Mouse (Mus musculus): ENCODE measurements at regions not wholly inside any gene's neighbourhood (a gene's known extent, or its start where the extent isn't known, plus 50 kb on each side); places are given as distances from the start of the nearest gene placed in this dataset.

DNA sequence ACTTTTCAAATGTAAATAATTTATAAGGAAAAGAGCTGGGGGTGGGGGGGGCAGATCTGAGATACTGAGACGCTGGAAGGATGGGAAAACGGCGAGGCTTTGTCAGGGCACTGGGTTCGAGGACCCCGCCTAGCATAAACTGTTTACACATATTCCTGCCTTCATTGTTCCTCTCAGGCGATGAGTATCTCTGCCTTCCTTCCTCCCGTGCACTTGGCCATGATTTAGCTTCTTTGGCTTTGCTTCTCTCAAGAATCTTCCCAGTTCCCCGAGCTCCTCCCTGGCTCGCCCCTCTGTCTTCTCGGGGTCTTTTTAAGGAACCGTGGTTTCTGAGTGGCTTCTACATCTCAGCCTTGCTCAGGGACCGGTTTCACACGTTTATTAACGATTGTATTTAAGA, 127.3 kb upstream of the Zeb2 start:
- no peak for DNase-seq (ENCODE audit: low spot score)

GRCm38 (mm10) chr2:45239501-45240292, 122.5 kb upstream of the Zeb2 start:
- DNase-seq (ENCODE audit: low spot score), result no peak

DNA sequence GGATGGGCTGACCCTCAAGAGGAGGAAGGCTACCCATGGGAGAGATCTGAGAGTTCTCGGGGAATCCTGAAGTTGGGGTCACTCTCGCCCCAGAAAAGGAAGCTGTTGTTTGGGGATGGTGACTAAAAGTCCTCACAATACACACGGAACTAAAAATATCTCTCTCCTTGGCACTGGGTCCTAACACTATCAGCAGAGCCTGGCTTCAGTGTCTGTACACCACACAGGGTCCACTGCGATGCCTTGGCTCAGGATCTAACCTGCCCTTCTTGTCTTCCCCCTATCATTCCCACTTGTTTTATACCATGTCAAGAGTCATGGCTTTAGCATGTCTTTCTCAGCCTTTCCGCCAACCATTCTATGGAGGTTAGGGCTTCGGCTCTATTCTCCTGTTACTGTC, 121.8 kb upstream of the Zeb2 start:
- DNase-seq (ENCODE audit: low spot score), result no peak

DNA sequence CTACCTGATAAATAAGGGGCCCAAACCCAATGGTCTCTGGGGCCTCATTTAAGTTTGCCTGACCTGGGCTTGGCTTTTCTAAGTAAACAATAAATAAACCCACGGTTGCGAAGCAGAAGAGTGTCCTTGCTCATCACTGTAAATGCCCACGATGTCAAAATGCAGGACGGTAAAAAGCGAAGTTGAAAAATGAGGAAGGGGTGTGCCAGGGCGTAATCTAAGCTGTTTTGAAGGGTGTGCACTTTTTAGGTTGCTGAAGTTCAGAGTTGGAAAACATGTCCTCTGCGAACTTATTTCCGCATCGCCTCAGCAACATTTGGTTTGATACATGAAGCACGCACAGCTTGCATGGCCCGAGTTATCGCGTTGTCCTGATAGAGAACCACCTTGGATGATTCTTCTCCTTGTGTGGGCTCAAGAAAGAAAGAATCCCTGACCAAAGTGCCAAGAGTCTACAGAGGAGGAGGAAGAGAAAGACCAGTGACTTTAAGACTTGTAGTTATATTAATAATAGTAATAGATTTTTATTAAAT, 119.0 kb upstream of the Zeb2 start:
- DNase-seq (ENCODE audit: low spot score), result no peak

- DNase-seq (ENCODE audit: low spot score), result no peak
Observed at GRCm38 (mm10) chr2:45234148-45234547, 117.0 kb upstream of the Zeb2 start.

- DNase-seq (ENCODE audit: low spot score), result no peak
Observed at GRCm38 (mm10) chr2:45230351-45231209, 113.4 kb upstream of the Zeb2 start.

DNA sequence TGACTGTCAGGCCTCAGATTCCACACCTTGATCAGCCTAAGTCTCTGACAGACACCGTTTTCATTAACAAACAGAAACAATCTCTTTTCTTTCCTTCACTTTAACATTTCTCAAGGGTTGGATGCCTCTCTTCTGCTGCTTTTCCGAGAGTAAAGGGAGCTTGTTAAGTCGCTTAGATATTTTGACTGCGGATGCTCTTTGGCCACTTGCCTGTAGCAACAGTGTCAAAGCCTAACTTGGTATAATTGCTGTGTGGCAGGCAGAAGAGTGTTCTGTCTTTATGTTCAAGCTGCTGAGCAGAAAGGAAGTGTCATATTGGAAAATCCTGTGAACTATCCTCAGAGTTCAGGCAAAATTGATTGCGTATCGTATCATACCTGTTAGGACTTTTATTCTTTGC, 112.3 kb upstream of the Zeb2 start:
- DNase-seq (ENCODE audit: low spot score), result no peak

- DNase-seq (ENCODE audit: low spot score), result no peak
Observed at GRCm38 (mm10) chr2:45227276-45227944, 110.2 kb upstream of the Zeb2 start.

DNA sequence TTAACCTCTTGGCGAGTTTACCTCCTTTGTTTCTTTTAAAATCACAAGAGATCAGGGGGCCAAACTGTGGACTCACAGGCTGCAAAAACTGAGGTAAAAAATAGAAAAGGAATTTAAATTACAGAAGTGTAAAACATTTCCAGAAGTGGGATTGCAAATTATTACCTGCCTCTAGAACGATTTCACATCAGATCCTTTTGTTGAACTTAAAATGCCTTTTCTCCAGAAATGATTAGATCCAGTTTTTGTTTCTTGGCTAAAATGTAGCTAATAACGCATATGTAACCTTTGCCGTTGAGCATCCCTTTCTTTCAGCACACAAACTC, 108.8 kb upstream of the Zeb2 start:
- DNase-seq (ENCODE audit: low spot score), result no peak

GRCm38 (mm10) chr2:45225364-45226044, 108.3 kb upstream of the Zeb2 start:
- DNase-seq (ENCODE audit: low spot score), result no peak

- no peak for DNase-seq (ENCODE audit: low spot score)
Observed at GRCm38 (mm10) chr2:45222213-45222612, 105.0 kb upstream of the Zeb2 start.

DNA sequence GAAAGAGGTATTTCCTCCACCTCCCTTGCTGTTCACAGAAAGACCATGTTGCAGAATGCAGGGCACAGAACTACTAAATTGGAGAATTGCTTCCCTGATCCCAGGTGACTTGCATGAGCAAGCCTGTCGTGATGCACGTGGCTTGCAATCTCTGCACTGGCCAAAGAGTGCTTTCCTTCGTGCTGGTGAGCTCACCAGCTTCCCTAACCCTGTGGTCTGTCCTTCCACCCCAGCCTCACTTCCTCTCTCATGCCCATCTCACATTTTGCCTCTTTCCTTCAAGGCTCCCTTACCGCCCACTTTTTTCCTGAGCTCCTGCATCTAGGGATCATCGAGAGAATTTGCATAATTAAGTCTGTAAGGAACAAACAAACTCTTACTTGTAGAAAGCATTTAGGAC, 102.7 kb upstream of the Zeb2 start:
- DNase-seq (ENCODE audit: low spot score), result no peak

DNA sequence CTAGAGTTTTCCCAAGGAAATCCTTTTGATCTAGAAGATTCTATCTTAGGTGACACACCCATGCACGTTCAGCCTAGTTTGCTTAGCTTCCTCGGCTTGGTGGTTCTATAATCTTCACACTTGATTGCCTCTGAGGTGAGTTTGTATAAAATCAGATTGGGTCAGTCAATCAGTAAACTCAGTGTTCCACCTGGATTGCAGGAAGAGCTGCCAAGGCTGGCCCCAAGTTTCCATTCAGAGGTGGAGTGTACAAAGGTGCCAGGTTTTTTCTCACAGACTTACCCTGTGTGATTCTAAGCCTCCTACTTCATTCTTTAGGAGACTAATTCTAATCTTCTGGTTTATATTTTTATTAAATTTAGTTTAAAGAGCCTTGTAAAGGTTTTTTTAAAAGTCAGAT, 95.6 kb upstream of the Zeb2 start:
- DNase-seq (ENCODE audit: low spot score), result no peak

GRCm38 (mm10) chr2:45208526-45208925, 91.3 kb upstream of the Zeb2 start:
- DNase-seq (ENCODE audit: low spot score), result no peak

- DNase-seq (ENCODE audit: low spot score), result no peak
Observed at GRCm38 (mm10) chr2:45205756-45206155, 88.6 kb upstream of the Zeb2 start.

GRCm38 (mm10) chr2:45205211-45205610, 88.0 kb upstream of the Zeb2 start:
- DNase-seq (ENCODE audit: low spot score), result no peak

GRCm38 (mm10) chr2:45197955-45198631, 80.9 kb upstream of the Zeb2 start:
- no peak for DNase-seq (ENCODE audit: low spot score)

- DNase-seq (ENCODE audit: low spot score), result no peak
Observed at GRCm38 (mm10) chr2:45197342-45197741, 80.1 kb upstream of the Zeb2 start.

DNA sequence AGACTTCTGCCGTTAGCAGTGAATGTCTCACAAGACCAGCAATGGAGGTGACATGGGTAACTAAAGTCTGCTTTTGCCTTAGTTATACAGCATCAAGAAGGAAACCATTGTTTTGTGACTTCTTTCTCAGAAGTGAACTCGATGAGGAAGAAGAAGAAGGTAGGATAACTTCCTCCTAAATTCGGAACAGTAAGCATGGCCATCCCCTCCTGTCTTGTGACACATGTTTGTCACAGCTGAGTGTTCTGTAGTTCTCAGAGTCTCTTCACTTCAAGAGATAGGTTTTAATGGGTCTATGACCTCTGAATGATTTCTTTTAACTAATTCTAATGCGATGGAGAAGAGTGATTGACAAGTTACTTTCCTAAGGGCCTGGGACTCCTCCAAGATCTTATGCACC, 79.3 kb upstream of the Zeb2 start:
- no peak for DNase-seq (ENCODE audit: low spot score)

DNA sequence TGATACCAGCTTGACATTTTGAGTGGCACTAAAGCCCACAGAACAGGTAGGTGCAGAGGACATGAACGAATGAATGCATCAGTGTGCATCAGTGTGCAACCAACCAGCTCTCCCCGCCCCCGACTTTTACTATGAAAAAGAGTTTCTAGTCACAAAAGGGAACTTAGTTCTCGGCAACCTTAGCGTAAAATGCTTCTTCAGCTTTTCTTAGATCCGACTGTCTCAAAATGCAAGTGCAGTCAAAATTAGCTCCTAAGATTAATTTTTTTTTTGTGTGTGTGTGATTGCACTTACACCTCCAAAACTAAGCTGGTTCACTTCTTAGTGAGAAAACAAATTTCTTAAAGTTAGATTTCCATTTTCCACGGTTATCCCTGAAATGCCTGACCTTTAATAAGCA, 77.1 kb upstream of the Zeb2 start:
- DNase-seq (ENCODE audit: low spot score), result no peak

DNA sequence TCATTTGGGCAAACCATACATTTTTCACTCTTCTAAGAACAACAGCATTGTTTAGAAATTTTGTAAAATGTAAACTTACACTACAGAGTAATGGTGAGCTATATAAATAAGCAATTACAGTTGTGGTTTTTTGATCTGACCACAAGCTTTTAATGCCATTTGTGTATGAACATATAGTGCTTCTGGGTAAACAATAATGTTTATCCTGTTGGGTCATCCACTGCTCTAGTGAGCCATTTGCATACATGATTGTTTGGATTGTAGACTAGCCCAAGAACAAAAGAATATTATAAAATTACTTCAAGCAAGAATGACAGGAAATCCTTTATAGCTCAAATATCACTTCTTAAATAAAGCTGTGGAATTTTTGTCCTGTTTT, 68.4 kb upstream of the Zeb2 start:
- DNase-seq (ENCODE audit: low spot score), result no peak

Measured in testis, postnatal 10 days (tissue).